18 mouse cellular contexts compared by ENCODE assay signal in the genomic region with DNA sequence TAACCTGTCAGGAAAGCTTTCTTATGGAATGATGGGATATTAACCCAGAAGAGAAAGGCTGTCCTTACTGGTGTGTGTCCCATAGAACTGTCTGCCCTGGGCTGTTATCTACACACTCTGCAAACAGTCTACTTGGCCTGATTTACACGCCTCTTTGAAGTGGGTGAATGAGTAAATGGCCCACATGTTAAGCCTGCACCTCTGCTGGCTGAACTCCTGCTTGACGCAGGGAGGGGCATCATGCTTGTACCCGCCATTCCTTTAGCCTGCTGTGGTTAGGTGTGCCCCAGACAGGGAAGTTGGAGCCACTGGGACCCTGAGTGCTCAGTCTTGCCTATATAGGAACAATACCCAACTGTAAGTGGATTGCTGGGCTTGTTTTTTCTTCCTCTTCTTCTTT.
A peak's percentile ranks its signal among the peaks of the same experiment; 100 is the strongest.
DNase-seq lines count a peak whose midpoint lies in the region; ATAC-seq and TF ChIP-seq lines count a peak whose summit lies in the region.
"Had no signal": no experiment of that assay in that cellular context is flagged by ENCODE, and none has a peak within 500 bp of the region (broad histone marks: within the 10 kb centered on the region; RNA-seq: fewer than 3 reads in every experiment).

No protein-coding gene starts in this region.

- H3K36me3 ChIP-seq in kidney, embryonic 15.5 days, result no peaks in the 10 kb centered on the region
- H3K36me3 ChIP-seq in stomach, postnatal 0 days (ENCODE audit: control insufficient read depth, insufficient read depth, low read length), result no peaks in the 10 kb centered on the region

- intact Hi-C loops in heart, postnatal 25 days (cut with DNase I), result no loop called here

- H3K4me3 ChIP-seq in kidney, embryonic 15.5 days (replicated peaks), result no peak overlapping the region
- H3K4me3 ChIP-seq in stomach, postnatal 0 days (ENCODE audit: low read depth, low read length), result no peak overlapping the region
- H3K4me3 ChIP-seq: midbrain, embryonic 12.5 days had no signal

- peaks cover 11% of the 10 kb centered on the region for H3K4me1 ChIP-seq in kidney, embryonic 15.5 days
- H3K4me1 ChIP-seq in stomach, postnatal 0 days (replicated peaks; ENCODE audit: control insufficient read depth, insufficient read depth), result no peaks in the 10 kb centered on the region

- ATAC-seq in kidney, embryonic 15.5 days (replicated peaks; ENCODE audit: low FRiP score), result no peak
- ATAC-seq in stomach, postnatal 0 days (ENCODE audit: low FRiP score, low TSS enrichment), result peak; percentile 79
- ATAC-seq: activated CD4-positive, CD25-positive, alpha-beta regulatory T cell, adult 4 months; forebrain, postnatal 0 days had no signal

- no peak for TF ChIP-seq EP300 in stomach, postnatal 0 days (optimal IDR thresholded peaks at IDR 0.05)

- H3K9ac ChIP-seq in kidney, embryonic 15.5 days, result no peak overlapping the region
- no peak overlapping the region for H3K9ac ChIP-seq in stomach, postnatal 0 days (ENCODE audit: low read length)
- H3K9ac ChIP-seq: forebrain, postnatal 0 days; midbrain, embryonic 12.5 days had no signal

- H3K9me3 ChIP-seq in kidney, embryonic 15.5 days (replicated peaks), result no peaks in the 10 kb centered on the region
- no peaks in the 10 kb centered on the region for H3K9me3 ChIP-seq in stomach, postnatal 0 days (ENCODE audit: control insufficient read depth, low read length)
- H3K9me3 ChIP-seq: midbrain, embryonic 12.5 days had no signal

- TF ChIP-seq CTCF in stomach, postnatal 0 days (IDR thresholded peaks at IDR 0.05; ENCODE audit: low read depth), result no peak

- H3K27ac ChIP-seq in kidney, embryonic 15.5 days, result peak overlapping the region; percentile 66; the same call in 1 of the 2 replicates
- 0 out of 2 replicates have a peak overlapping the region, but pooled peaks have one; percentile 8 for H3K27ac ChIP-seq in stomach, postnatal 0 days (replicated peaks)
- H3K27ac ChIP-seq: macrophage; midbrain, embryonic 12.5 days had no signal

- 54% methylated on average over 3 of the region's 3 CpGs for WGBS in kidney, embryonic 15.5 days
- 54% methylated on average over 3 of the region's 3 CpGs for WGBS in stomach, postnatal 0 days

- no peaks in the 10 kb centered on the region for H3K27me3 ChIP-seq in kidney, embryonic 15.5 days
- no peaks in the 10 kb centered on the region for H3K27me3 ChIP-seq in stomach, postnatal 0 days (ENCODE audit: control insufficient read depth, insufficient read depth, low read length)
- H3K27me3 ChIP-seq: midbrain, embryonic 12.5 days had no signal

- DNase-seq in heart, adult 11 months, result peak; percentile 88
- no peak for DNase-seq in heart, postnatal 25 days (ENCODE audit: low spot score)
- no peak for DNase-seq in kidney, postnatal 25 days
- DNase-seq in lung, postnatal 4 days, result peak; percentile 13 to 36
- no peak for DNase-seq in lung, postnatal 10 days
- peak; percentile 47 for DNase-seq in stomach, postnatal 0 days (ENCODE audit: low spot score)
- DNase-seq in cerebellum, postnatal 36 days, result no peak
- DNase-seq: adrenal gland, postnatal 25 days; cerebellum, adult 9-10 months; forebrain, postnatal 0 days; gastrocnemius, postnatal 10 days; kidney, adult 11 months; kidney, postnatal 14 days; layer of hippocampus, adult 9-11 months had no signal

- H3K4me2 ChIP-seq in kidney, embryonic 15.5 days, result no peak overlapping the region
- H3K4me2 ChIP-seq in stomach, postnatal 0 days (replicated peaks; ENCODE audit: low read depth), result peak overlapping the region; percentile 17; the same call in 1 of the 2 replicates
- H3K4me2 ChIP-seq: midbrain, embryonic 12.5 days had no signal

Comparison
In these comparisons a context has a peak if more than half of its experiments do, and no peak if none do; other contexts are left out.
1. DNase-seq: peak in heart, adult 11 months (single experiment), lung, postnatal 4 days (2 of 2) and stomach, postnatal 0 days (single experiment); none in heart, postnatal 25 days (single experiment), kidney, postnatal 25 days (0 of 2), lung, postnatal 10 days (single experiment) and cerebellum, postnatal 36 days (0 of 2).